Mouse (Mus musculus): ENCODE data around the gene Capns1.

DNA sequence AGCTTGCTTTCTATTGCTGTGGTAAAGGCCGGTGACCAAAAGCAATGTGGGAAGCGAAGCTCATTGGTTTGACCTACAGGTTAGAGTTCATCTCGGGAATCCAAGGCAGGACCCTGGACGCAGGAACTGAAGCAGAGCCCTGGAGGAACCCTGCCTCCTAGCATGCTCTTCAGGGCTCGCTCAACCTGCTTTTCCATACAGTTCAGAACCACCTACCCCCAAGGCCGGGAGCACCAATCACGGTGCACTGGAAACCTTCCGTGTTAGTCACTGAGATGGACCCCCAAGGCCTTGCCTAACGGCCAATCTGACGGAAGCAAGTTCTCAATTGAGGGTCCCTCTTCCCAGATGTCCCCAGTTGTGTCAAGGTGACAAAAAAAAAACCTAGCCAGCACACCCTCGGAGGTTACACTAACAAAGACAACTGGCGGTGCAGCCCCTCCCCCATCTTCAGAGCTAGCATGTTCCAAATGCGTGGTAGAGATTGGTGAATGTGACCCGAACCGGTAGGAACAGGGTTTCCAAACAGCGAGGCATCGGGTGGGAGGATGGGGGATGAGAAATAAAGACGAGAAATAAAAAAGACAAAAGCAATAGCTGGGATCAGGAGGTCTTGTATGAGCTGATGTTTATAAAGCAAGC, 1.0 kb upstream of the Capns1 start:
- TF ChIP-seq CTCF (IDR thresholded peaks at IDR 0.05) (no peak), EP300 (IDR thresholded peaks at IDR 0.05) (no peak)
